Comparison of ENCODE assay signal across 8 mouse cellular contexts in the genomic region with DNA sequence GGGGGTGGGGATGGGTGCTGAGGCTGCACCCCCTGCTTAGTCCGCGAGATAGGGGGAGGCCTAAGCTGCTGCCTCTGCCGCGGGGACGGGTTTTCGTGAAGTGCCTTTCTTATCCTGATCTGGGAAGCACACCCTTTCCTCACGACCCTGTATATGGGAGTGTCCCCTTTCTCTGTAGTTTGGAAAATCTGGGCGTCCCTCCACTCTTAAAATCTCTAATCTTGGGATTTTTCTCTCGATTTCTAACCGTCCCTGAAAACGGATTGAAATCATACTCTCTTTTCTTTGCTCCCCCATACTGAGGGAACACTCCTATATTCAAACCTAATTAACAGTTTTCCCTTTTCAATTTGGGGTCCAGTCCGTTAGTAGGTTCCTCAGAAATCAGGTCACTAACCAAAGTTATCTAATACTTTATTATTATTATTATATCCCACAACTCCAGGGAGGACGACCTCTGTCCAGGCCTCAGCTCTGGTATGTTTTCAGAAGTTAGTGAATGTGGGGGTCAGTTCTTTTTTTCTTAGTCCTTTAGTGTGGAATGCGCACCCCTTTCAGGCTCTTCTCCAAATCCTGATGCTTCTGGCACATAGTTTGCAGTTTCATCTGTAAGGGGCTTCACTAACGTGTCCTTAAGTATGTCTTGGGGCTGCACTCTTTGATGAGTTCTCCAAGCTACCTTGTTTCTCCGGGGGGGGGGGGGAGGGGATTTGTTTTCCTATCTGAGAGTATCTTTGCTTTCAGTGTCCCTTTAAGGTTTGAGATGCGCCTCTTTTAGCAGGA. TPM values are rescaled to one million over a fixed set of nuclear protein-coding genes. Genes with fewer than 3 reads are reported as not detected.
DNase-seq lines count a peak whose midpoint lies in the region; ATAC-seq and TF ChIP-seq lines count a peak whose summit lies in the region.

No protein-coding gene starts in this region.

- H3K36me3 ChIP-seq in kidney, embryonic 15.5 days: peaks cover 18% of the 10 kb centered on the region
- H3K36me3 ChIP-seq in hindbrain, postnatal 0 days (ENCODE audit: insufficient read depth, low read length): no peaks in the 10 kb centered on the region
- H3K36me3 ChIP-seq in myocyte (ENCODE audit: control insufficient read depth, insufficient read depth): peaks cover 4% of the 10 kb centered on the region

- peaks cover 51% of the 10 kb centered on the region for H3K79me2 ChIP-seq in myocyte (ENCODE audit: control insufficient read depth, insufficient read depth)

- DNase-seq in kidney, postnatal 14 days: no peak
- no peak for DNase-seq in hindbrain, postnatal 0 days (ENCODE audit: low spot score)
- DNase-seq in embryo, embryonic 10 days (ENCODE audit: low spot score): no peak
- no peak for DNase-seq in layer of hippocampus, adult 18-20 months (ENCODE audit: low spot score in 2 of 2)
- DNase-seq in urinary bladder, adult 18-20 months (ENCODE audit: low spot score in 2 of 2): no peak

- no peak for TF ChIP-seq POLR2A in cortical plate, adult 2 months (IDR thresholded peaks at IDR 0.05; ENCODE audit: extremely low read depth, insufficient read depth, low read length)
- TF ChIP-seq POLR2A in myocyte (IDR thresholded peaks at IDR 0.05; ENCODE audit: insufficient read length, low read depth): no peak

- H3K4me3 ChIP-seq in kidney, embryonic 15.5 days (replicated peaks): peak overlapping the region; percentile 88
- peak overlapping the region; percentile 63 for H3K4me3 ChIP-seq in cortical plate, adult 2 months (ENCODE audit: insufficient read depth, low read length)
- peak overlapping the region; percentile 56 for H3K4me3 ChIP-seq in hindbrain, postnatal 0 days (ENCODE audit: low read length)
- H3K4me3 ChIP-seq in myocyte: peak overlapping the region; percentile 66

- H3K4me2 ChIP-seq in kidney, embryonic 15.5 days: peak overlapping the region; percentile 71
- peak overlapping the region; percentile 81 for H3K4me2 ChIP-seq in hindbrain, postnatal 0 days (ENCODE audit: low read depth, low read length)
- peak overlapping the region; percentile 90 for H3K4me2 ChIP-seq in myocyte (ENCODE audit: low read depth)

- H3ac ChIP-seq in myocyte (ENCODE audit: control insufficient read depth, insufficient read length): peak overlapping the region; percentile 87

- peak overlapping the region; percentile 99 for H3K27ac ChIP-seq in kidney, embryonic 15.5 days
- no peak overlapping the region for H3K27ac ChIP-seq in cortical plate, adult 2 months (ENCODE audit: insufficient read depth, low read length)
- H3K27ac ChIP-seq in hindbrain, postnatal 0 days: peak overlapping the region; percentile 98

- 4% methylated on average over 17 of the region's 17 CpGs for WGBS in kidney, embryonic 15.5 days
- 3% methylated on average over 17 of the region's 17 CpGs for WGBS in hindbrain, postnatal 0 days

- no peak for TF ChIP-seq CTCF in cortical plate, adult 2 months (IDR thresholded peaks at IDR 0.05; ENCODE audit: extremely low read depth, insufficient read depth, low read length)
- no peak for TF ChIP-seq CTCF in hindbrain, postnatal 0 days (IDR thresholded peaks at IDR 0.05; ENCODE audit: low read depth)

- no peaks in the 10 kb centered on the region for H3K9me3 ChIP-seq in kidney, embryonic 15.5 days (replicated peaks)
- no peaks in the 10 kb centered on the region for H3K9me3 ChIP-seq in hindbrain, postnatal 0 days (ENCODE audit: low read length)

- peaks cover 31% of the 10 kb centered on the region for H3K4me1 ChIP-seq in kidney, embryonic 15.5 days
- peaks cover 3% of the 10 kb centered on the region; the same call in 1 of the 2 replicates for H3K4me1 ChIP-seq in cortical plate, adult 2 months (ENCODE audit: control insufficient read depth, insufficient read depth, low read length)
- no peaks in the 10 kb centered on the region; the same call in 1 of the 2 replicates for H3K4me1 ChIP-seq in hindbrain, postnatal 0 days (ENCODE audit: insufficient read depth, low read length)

- H3K27me3 ChIP-seq in kidney, embryonic 15.5 days: no peaks in the 10 kb centered on the region
- no peaks in the 10 kb centered on the region for H3K27me3 ChIP-seq in hindbrain, postnatal 0 days (ENCODE audit: insufficient read depth, low read length)
- no peaks in the 10 kb centered on the region for H3K27me3 ChIP-seq in myocyte (ENCODE audit: control insufficient read depth, insufficient read depth, insufficient read length)

- peak overlapping the region; percentile 86 for H3K9ac ChIP-seq in kidney, embryonic 15.5 days
- peak overlapping the region; percentile 85 for H3K9ac ChIP-seq in hindbrain, postnatal 0 days (replicated peaks; ENCODE audit: low read length)

- no peak for ATAC-seq in kidney, embryonic 15.5 days (replicated peaks; ENCODE audit: low FRiP score)
- ATAC-seq in hindbrain, postnatal 0 days: no peak; the same call in 1 of the 2 replicates

TF ChIP-seq in myocyte, 11 proteins besides CTCF, POLR2A, EP300 and RAD21:
- no peak for TF ChIP-seq MYOD1 (IDR thresholded peaks at IDR 0.05; ENCODE audit: control insufficient read depth in 1 of 3, insufficient read length in 2 of 3, low read depth in 2 of 3)
- TF ChIP-seq POLR2AphosphoS2 (IDR thresholded peaks at IDR 0.05; ENCODE audit: insufficient read length, low read depth): peak; percentile 15

RNA-seq across cellular contexts. Expression of a gene that starts 1.1 kb away (rescaled TPM):
- 78.4 and 79.3 TPM in 2 replicates for polyA plus RNA-seq in kidney, embryonic 15.5 days (2015; fragmentation: Nextera tagmentation; extraction: Ambion mirVana)
- polyA plus RNA-seq in cortical plate, adult 2 months (2012; rRNA removed): 29.2 and 30.5 TPM in 2 replicates
- total RNA-seq in hindbrain, postnatal 0 days (2014; rRNA removed): 27.3 and 31.0 TPM in 2 replicates
- polyA plus RNA-seq in hindbrain, postnatal 0 days (2015; fragmentation: Nextera tagmentation; extraction: Ambion mirVana): 100 and 105 TPM in 2 replicates
- 13.4 TPM for polyA plus RNA-seq in myocyte (2012; fragmentation: generic; extraction: Trizol)
- total RNA-seq in layer of hippocampus, adult 18-20 months (2021): 100 to 1,000 TPM; 104 to 108 TPM

RNA-seq across cellular contexts. Expression of a gene that starts 17.3 kb away (rescaled TPM):
- 653 and 664 TPM in 2 replicates for polyA plus RNA-seq in kidney, embryonic 15.5 days (2015; fragmentation: Nextera tagmentation; extraction: Ambion mirVana)
- 131 and 146 TPM in 2 replicates for polyA plus RNA-seq in cortical plate, adult 2 months (2012; rRNA removed)
- 250 and 341 TPM in 2 replicates for total RNA-seq in hindbrain, postnatal 0 days (2014; rRNA removed)
- polyA plus RNA-seq in hindbrain, postnatal 0 days (2015; fragmentation: Nextera tagmentation; extraction: Ambion mirVana): 448 and 480 TPM in 2 replicates
- 53.7 TPM for polyA plus RNA-seq in myocyte (2012; fragmentation: generic; extraction: Trizol)
- total RNA-seq in layer of hippocampus, adult 18-20 months (2021): 100 to 1,000 TPM; 309 to 321 TPM

RNA-seq across cellular contexts. Expression of a gene that starts 53.3 kb away (rescaled TPM):
- 47.7 and 50.2 TPM in 2 replicates for polyA plus RNA-seq in kidney, embryonic 15.5 days (2015; fragmentation: Nextera tagmentation; extraction: Ambion mirVana)
- 54.9 and 55.9 TPM in 2 replicates for polyA plus RNA-seq in cortical plate, adult 2 months (2012; rRNA removed)
- 42.2 and 49.2 TPM in 2 replicates for total RNA-seq in hindbrain, postnatal 0 days (2014; rRNA removed)
- 37.5 and 39.2 TPM in 2 replicates for polyA plus RNA-seq in hindbrain, postnatal 0 days (2015; fragmentation: Nextera tagmentation; extraction: Ambion mirVana)
- 42.8 TPM for polyA plus RNA-seq in myocyte (2012; fragmentation: generic; extraction: Trizol)
- 10 to 100 TPM; 43.6 to 44.3 TPM for total RNA-seq in layer of hippocampus, adult 18-20 months (2021)

RNA-seq across cellular contexts. Expression of a gene that starts 53.5 kb away (rescaled TPM):
- polyA plus RNA-seq in kidney, embryonic 15.5 days (2015; fragmentation: Nextera tagmentation; extraction: Ambion mirVana): 406 and 428 TPM in 2 replicates
- polyA plus RNA-seq in cortical plate, adult 2 months (2012; rRNA removed): 247 and 260 TPM in 2 replicates
- 113 and 152 TPM in 2 replicates for total RNA-seq in hindbrain, postnatal 0 days (2014; rRNA removed)
- 604 and 613 TPM in 2 replicates for polyA plus RNA-seq in hindbrain, postnatal 0 days (2015; fragmentation: Nextera tagmentation; extraction: Ambion mirVana)
- 417 TPM for polyA plus RNA-seq in myocyte (2012; fragmentation: generic; extraction: Trizol)
- 100 to 1,000 TPM; 156 to 158 TPM for total RNA-seq in layer of hippocampus, adult 18-20 months (2021)
